Mouse (Mus musculus) midbrain, postnatal 0 days (tissue): Measurements from ENCODE around the gene Asic1. TPM values are rescaled to one million over a fixed set of nuclear protein-coding genes. Genes with fewer than 3 reads are reported as not detected.

ENCODE experiments used
- ATAC-seq: fragments of 200-750 bp; cut with Nextera tagmentation; 2 replicates; pipeline ENCODE4 v1.8.0; 2017; ENCODE audit warnings: moderate number of reproducible peaks, mild to moderate bottlenecking, moderate TSS enrichment, moderate library complexity; ENCODE audit not compliant: low FRiP score
- DNase-seq: peaks from one replicate; pipeline ENCODE4 v3.0.0-alpha.2; 2015; ENCODE audit warnings: low spot score
- H3K27ac ChIP-seq: fragments of 300-500 bp; sonication (generic); 2 replicates; pipeline ENCODE4 v1.5.1; 2014; ENCODE audit warnings: low read depth, mild to moderate bottlenecking, low read length, mixed read lengths
- H3K27me3 ChIP-seq: fragments of 300-500 bp; sonication (generic); 2 replicates; pipeline ENCODE4 v1.6.1; 2014; ENCODE audit warnings: low read length, control low read depth, mixed read lengths; ENCODE audit not compliant: insufficient read depth
- H3K36me3 ChIP-seq: fragments of 300-500 bp; sonication (generic); 2 replicates; pipeline ENCODE4 v1.6.1; 2014; ENCODE audit warnings: low read length, control low read depth, mixed read lengths; ENCODE audit not compliant: insufficient read depth
- H3K4me1 ChIP-seq: fragments of 300-500 bp; sonication (generic); 2 replicates; pipeline ENCODE4 v1.6.1; 2014; ENCODE audit warnings: mild to moderate bottlenecking, control low read depth, antibody characterized with exemption, low read length, mixed read lengths; ENCODE audit not compliant: insufficient read depth
- H3K4me2 ChIP-seq: fragments of 300-500 bp; sonication (generic); 2 replicates; pipeline ENCODE4 v1.6.1; 2014; ENCODE audit warnings: low read depth, mild to moderate bottlenecking, low read length, mixed read lengths; ENCODE audit not compliant: poor library complexity, severe bottlenecking
- H3K4me3 ChIP-seq: fragments of 300-500 bp; sonication (generic); 2 replicates; pipeline ENCODE4 v1.5.1; 2014; ENCODE audit warnings: low read depth, mild to moderate bottlenecking, low read length, moderate library complexity
- H3K9ac ChIP-seq: fragments of 300-500 bp; sonication (generic); replicated peaks from 2 replicates; pipeline ENCODE4 v1.6.1; 2014; ENCODE audit warnings: mild to moderate bottlenecking, low read length, moderate library complexity, mixed read lengths; ENCODE audit not compliant: poor library complexity, severe bottlenecking
- H3K9me3 ChIP-seq: fragments of 300-500 bp; sonication (generic); 2 replicates; pipeline ENCODE4 v1.6.1; 2016; ENCODE audit warnings: low read length, control low read depth
- CTCF ChIP-seq: IDR thresholded peaks from 2 replicates; pipeline ENCODE4 v1.5.1; 2016; ENCODE audit warnings: antibody characterized with exemption, mild to moderate bottlenecking
- WGBS: fragments of 180-500 bp; shearing (Covaris S2); extraction: QIAGEN DNeasy Blood & Tissue Kit; methylation state at CpG from one replicate; pipeline ENCODE4 v1.1.7; 2014; 5-methylcytosine and 5-hydroxymethylcytosine counted together
- polyA plus RNA-seq: library from polyadenylated mRNA; unstranded; fragments of >200 nt; fragmentation: Nextera tagmentation; extraction: Ambion mirVana; gene quantifications from 2 replicates; pipeline ENCODE4 v1.2.1, GENCODE M21; 2015
- total RNA-seq: library from RNA; depleted of rRNA; stranded (reverse); fragments of >200 nt; gene quantifications from 2 replicates; pipeline ENCODE4 v1.2.3, GENCODE M21; 2014

The Asic1 gene
- total and polyA plus RNA-seq, 2 experiments from 2014 or later: 42.1 to 150 TPM

DNA sequence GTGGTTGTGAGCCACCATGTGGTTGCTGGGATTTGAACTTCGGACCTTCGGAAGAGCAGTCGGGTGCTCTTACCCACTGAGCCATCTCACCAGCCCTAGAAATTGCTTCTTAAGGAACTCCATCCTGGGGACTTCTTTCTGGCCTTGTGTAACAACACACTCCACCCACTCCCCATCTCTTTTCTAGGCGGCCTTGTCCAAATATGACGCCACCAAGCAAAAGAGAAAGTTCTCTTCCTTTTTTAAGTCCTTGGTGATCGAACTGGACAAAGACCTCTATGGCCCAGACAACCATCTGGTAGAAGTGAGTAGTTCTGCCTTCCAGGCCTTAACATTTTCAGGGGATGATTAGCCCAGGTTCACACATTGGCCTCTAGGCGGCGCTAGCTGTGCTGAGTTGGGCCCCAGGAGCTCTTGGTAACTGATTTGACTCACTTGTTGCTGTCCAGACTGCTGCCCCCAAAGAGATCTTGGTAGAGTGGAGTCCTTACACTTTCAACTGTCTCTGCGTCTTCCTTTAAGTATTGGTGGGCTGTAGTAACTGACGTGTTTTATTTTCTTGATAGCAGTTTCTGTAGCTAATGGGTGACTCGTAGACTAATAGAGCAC lies 35.4 kb downstream of the Asic1 start, which contains the start of gene Gm17349:
Gene Gm17349 (minus strand): TSS at position 51 of the 609 bp plus-strand sequence.
- Histone ChIP-seq H3K4me3 (peak within 1 kb of the TSS; percentile 93), H3K9ac (peak within 1 kb of the TSS; percentile 98), H3K27me3 (no peaks in the 10 kb centered on the region), H3K36me3 (peaks cover 38% of the 10 kb centered on the region), H3K27ac (peak within 1 kb of the TSS; percentile 19), H3K4me2 (peak within 1 kb of the TSS; percentile 84), H3K9me3 (no peaks in the 10 kb centered on the region), H3K4me1 (peaks cover 15% of the 10 kb centered on the region)
- peak; percentile 81 for DNase-seq
- no peak for ATAC-seq
- WGBS: 61% methylated on average over 11 of the region's 11 CpGs
- peak; percentile 80 for TF ChIP-seq CTCF

DNA sequence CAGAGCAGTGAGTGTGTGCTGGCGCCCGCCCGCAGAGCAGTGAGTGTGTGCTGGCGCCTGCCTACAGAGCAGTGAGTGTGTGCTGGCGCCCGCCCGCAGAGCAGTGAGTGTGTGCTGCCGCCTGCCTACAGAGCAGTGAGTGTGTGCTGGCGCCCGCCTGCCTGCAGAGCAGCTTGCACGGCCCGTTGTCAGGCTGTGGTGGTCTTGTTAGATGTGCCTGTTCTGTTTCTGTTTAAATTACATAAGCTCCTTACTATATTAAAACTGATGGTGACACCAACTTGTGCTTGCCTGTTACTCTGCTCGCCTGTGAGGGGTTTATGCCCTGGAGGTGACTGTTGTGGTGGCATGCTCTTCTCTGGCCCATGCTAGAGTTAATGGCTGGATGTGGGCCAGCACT lies 38.0 kb downstream of the Asic1 start:
- no peaks in the 10 kb centered on the region for H3K9me3 ChIP-seq
- WGBS: 93% methylated on average over 13 of the region's 13 CpGs
- ATAC-seq (no peak), DNase-seq (no peak)
- peaks cover 64% of the 10 kb centered on the region for H3K36me3 ChIP-seq
- H3K4me2 ChIP-seq: no peak overlapping the region
- no peak for TF ChIP-seq CTCF
- H3K9ac ChIP-seq: no peak overlapping the region
- H3K4me3 ChIP-seq: no peak overlapping the region
- no peaks in the 10 kb centered on the region for H3K27me3 ChIP-seq
- no peak overlapping the region for H3K27ac ChIP-seq
- peaks cover 12% of the 10 kb centered on the region for H3K4me1 ChIP-seq

GRCm38 (mm10) chr15:99710221-99711190 lies 40.3 kb downstream of the Asic1 start:
- DNase-seq (no peak), ATAC-seq (no peak)
- Histone ChIP-seq H3K4me2 (no peak overlapping the region), H3K4me1 (no peaks in the 10 kb centered on the region), H3K36me3 (peaks cover 75% of the 10 kb centered on the region), H3K27me3 (no peaks in the 10 kb centered on the region), H3K27ac (no peak overlapping the region), H3K9ac (no peak overlapping the region), H3K9me3 (no peaks in the 10 kb centered on the region), H3K4me3 (no peak overlapping the region)
- WGBS: 92% methylated on average over 10 of the region's 10 CpGs
- TF ChIP-seq CTCF: no peak

GRCm38 (mm10) chr15:99711491-99711890 lies 41.3 kb downstream of the Asic1 start:
- WGBS: 83% methylated on average over 3 of the region's 3 CpGs
- H3K4me3 ChIP-seq: no peak overlapping the region
- no peak overlapping the region for H3K9ac ChIP-seq
- no peaks in the 10 kb centered on the region for H3K27me3 ChIP-seq
- no peaks in the 10 kb centered on the region for H3K9me3 ChIP-seq
- peaks cover 68% of the 10 kb centered on the region for H3K36me3 ChIP-seq
- no peak overlapping the region for H3K4me2 ChIP-seq
- H3K4me1 ChIP-seq: no peaks in the 10 kb centered on the region
- DNase-seq (no peak), ATAC-seq (no peak)
- TF ChIP-seq CTCF: no peak
- no peak overlapping the region for H3K27ac ChIP-seq

DNA sequence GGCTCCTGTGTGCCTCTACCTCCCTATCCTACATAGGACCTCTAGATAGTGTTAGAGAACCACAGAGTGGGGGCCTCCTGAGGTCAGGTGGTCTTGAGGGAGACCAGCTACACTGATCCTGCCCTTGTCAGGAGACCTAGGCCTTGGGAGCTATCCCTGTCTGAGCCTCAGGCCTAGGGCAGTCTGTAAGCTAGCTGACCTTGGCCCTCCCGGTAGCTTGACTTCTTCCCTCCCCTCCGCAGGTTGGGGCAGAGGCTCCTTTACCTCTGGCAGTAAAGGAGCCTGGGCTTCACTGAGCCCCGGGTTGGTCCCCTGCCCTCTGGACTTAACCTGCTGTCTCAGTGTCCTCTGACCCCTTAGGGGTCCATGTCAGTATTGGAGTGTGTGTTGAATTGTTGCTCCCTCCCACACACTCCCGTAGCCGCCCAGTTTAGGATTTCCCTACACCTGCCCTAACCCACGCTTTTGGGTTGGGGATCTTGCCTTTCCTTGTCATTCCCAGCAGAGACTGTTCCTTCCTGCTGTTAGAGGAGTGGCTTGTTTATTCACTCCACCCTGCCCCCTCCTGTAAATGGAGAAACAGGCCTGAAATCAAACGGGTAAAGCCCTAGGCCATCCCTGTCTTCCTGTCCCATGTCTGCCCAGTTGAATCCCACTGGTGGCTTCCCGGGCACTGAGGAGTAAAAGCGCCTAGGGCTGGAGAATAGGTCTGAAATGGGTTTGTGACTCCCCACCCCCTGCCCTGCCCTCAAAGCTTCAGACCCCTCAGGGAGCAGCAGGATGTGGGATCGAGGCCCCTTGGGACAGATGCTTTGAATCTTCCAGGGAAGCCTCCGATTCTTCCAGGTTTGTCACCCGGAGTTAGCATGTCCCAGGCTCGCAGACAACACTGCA lies 42.7 kb downstream of the Asic1 start:
- Histone ChIP-seq H3K4me3 (no peak overlapping the region), H3K27ac (no peak overlapping the region), H3K36me3 (peaks cover 62% of the 10 kb centered on the region), H3K4me1 (no peaks in the 10 kb centered on the region), H3K9me3 (no peaks in the 10 kb centered on the region), H3K9ac (no peak overlapping the region), H3K4me2 (no peak overlapping the region), H3K27me3 (no peaks in the 10 kb centered on the region)
- 66% methylated on average over 13 of the region's 13 CpGs for WGBS
- DNase-seq: no peak
- no peak for ATAC-seq
- no peak for TF ChIP-seq CTCF
